Mouse (Mus musculus): Measurements from ENCODE around the gene Tmem104. TPM values are rescaled to one million over a fixed set of nuclear protein-coding genes. Genes with fewer than 3 reads are reported as not detected.

Tmem104 gene
- polyA plus RNA-seq, 1 experiment from 2014 or later, result 13.9 TPM

DNA sequence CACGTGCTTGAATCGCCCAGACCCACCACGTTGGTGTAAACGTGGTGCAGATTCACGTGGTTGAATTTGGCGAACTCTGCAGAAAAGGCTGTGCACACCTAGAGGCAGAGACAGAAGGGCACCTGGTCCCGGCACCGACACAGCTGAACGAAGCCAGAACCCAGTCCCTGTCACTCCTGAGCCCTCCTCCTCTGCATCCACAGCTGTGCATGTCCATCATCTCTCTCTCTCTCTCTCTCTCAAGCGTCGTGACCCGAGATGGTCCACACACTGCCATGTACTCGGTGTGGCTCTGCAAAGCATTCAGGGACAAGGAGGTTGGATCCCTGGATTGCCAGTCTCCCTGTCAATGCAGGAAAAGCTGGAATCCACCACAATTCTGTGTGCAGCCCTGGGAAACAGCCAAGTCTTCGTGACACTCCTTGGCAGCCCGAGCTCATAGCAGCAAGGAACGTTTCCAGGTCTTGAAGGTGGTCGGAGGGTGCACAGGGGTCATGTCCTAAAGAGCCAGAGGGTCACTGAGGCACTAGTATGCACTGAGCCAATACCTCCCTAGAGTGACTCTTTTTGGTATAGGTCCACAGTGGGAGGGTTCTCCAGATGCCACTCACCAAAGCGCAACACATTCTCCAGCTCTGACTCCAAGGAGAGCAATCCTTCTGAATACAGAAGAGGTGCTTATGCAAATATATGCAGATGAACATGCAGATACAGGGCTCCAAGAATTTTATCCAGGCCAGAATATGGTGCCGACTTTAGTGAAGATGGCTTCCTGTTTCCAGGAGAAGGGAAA is 99.1 kb downstream of the Tmem104 start:
- no peaks in the 10 kb centered on the region; the same call in 1 of the 2 replicates for H3K4me1 ChIP-seq
- no peak overlapping the region for H3K4me3 ChIP-seq (replicated peaks)
- no peak for ATAC-seq (ENCODE audit: insufficient number of reproducible peaks, low FRiP score, low TSS enrichment, low read depth)
- no peak overlapping the region for H3K4me2 ChIP-seq (replicated peaks)
- H3K9me3 ChIP-seq (replicated peaks), result no peaks in the 10 kb centered on the region
- H3K27ac ChIP-seq (replicated peaks), result no peak overlapping the region
- 70% methylated on average over 19 of the region's 19 CpGs for WGBS
- no peak overlapping the region for H3K9ac ChIP-seq
- no peaks in the 10 kb centered on the region for H3K27me3 ChIP-seq
- no peaks in the 10 kb centered on the region for H3K36me3 ChIP-seq

DNA sequence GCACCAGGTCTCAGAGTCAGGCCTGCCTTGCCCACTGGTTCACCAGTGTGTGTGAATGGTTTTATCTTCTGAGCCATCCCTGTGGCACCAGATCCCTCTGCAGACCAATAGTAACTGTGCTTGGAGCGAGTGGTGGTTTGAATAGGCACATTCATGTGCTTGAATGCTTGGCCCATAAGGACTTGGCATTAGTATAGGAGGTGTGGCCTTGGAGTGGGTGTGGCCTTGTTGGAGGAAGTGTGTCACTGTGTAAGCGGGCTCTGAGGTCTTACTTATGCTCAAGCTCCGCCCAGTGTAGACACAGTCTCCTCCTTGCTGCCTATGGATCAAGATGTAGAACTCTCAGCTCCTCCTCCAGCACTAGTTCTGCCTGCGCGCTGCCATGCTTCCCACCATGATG is 100.1 kb downstream of the Tmem104 start:
- Histone ChIP-seq H3K9me3 (replicated peaks) (no peaks in the 10 kb centered on the region), H3K4me2 (replicated peaks) (no peak overlapping the region), H3K9ac (no peak overlapping the region), H3K27ac (replicated peaks) (no peak overlapping the region), H3K36me3 (no peaks in the 10 kb centered on the region), H3K27me3 (no peaks in the 10 kb centered on the region), H3K4me3 (replicated peaks) (no peak overlapping the region), H3K4me1 (no peaks in the 10 kb centered on the region; the same call in 1 of the 2 replicates)
- no peak for ATAC-seq (ENCODE audit: insufficient number of reproducible peaks, low FRiP score, low TSS enrichment, low read depth)
- 85% methylated on average over 5 of the region's 5 CpGs for WGBS

GRCm38 (mm10) chr11:115288305-115288704 is 101.0 kb downstream of the Tmem104 start:
- H3K9me3 ChIP-seq (replicated peaks), result no peaks in the 10 kb centered on the region
- ATAC-seq (ENCODE audit: insufficient number of reproducible peaks, low FRiP score, low TSS enrichment, low read depth), result no peak
- H3K9ac ChIP-seq, result no peak overlapping the region
- H3K4me2 ChIP-seq (replicated peaks), result no peak overlapping the region
- H3K4me1 ChIP-seq, result no peaks in the 10 kb centered on the region; the same call in 1 of the 2 replicates
- H3K4me3 ChIP-seq (replicated peaks), result no peak overlapping the region
- H3K36me3 ChIP-seq, result no peaks in the 10 kb centered on the region
- H3K27me3 ChIP-seq, result no peaks in the 10 kb centered on the region
- WGBS, result 90% methylated on average over 2 of the region's 2 CpGs
- H3K27ac ChIP-seq (replicated peaks), result no peak overlapping the region

- Histone ChIP-seq H3K4me1 (no peaks in the 10 kb centered on the region; the same call in 1 of the 2 replicates), H3K9me3 (replicated peaks) (no peaks in the 10 kb centered on the region), H3K27me3 (no peaks in the 10 kb centered on the region), H3K9ac (no peak overlapping the region), H3K36me3 (no peaks in the 10 kb centered on the region), H3K4me2 (replicated peaks) (no peak overlapping the region), H3K27ac (replicated peaks) (no peak overlapping the region), H3K4me3 (replicated peaks) (no peak overlapping the region)
- no peak for ATAC-seq (ENCODE audit: insufficient number of reproducible peaks, low FRiP score, low TSS enrichment, low read depth)
- 78% methylated on average over 8 of the region's 8 CpGs for WGBS
These were observed 102.6 kb downstream of the Tmem104 start for GRCm38 (mm10) chr11:115289885-115290284.

- Histone ChIP-seq H3K36me3 (no peaks in the 10 kb centered on the region), H3K9me3 (replicated peaks) (no peaks in the 10 kb centered on the region), H3K4me2 (replicated peaks) (no peak overlapping the region), H3K27ac (replicated peaks) (no peak overlapping the region), H3K9ac (no peak overlapping the region), H3K27me3 (no peaks in the 10 kb centered on the region), H3K4me3 (replicated peaks) (no peak overlapping the region), H3K4me1 (no peaks in the 10 kb centered on the region; the same call in 1 of the 2 replicates)
- 100% methylated on average over 1 of the region's 1 CpGs for WGBS
- no peak for ATAC-seq (ENCODE audit: insufficient number of reproducible peaks, low FRiP score, low TSS enrichment, low read depth)
These were observed 103.0 kb downstream of the Tmem104 start for GRCm38 (mm10) chr11:115290314-115290713.

GRCm38 (mm10) chr11:115290919-115291318 is 103.6 kb downstream of the Tmem104 start:
- H3K4me2 ChIP-seq (replicated peaks), result no peak overlapping the region
- no peak overlapping the region for H3K27ac ChIP-seq (replicated peaks)
- no peaks in the 10 kb centered on the region for H3K9me3 ChIP-seq (replicated peaks)
- H3K4me3 ChIP-seq (replicated peaks), result no peak overlapping the region
- WGBS, result 49% methylated on average over 6 of the region's 6 CpGs
- no peak overlapping the region for H3K9ac ChIP-seq
- no peak for ATAC-seq (ENCODE audit: insufficient number of reproducible peaks, low FRiP score, low TSS enrichment, low read depth)
- no peaks in the 10 kb centered on the region; the same call in 1 of the 2 replicates for H3K4me1 ChIP-seq
- H3K27me3 ChIP-seq, result peaks cover 2% of the 10 kb centered on the region; the same call in 1 of the 2 replicates
- H3K36me3 ChIP-seq, result no peaks in the 10 kb centered on the region

DNA sequence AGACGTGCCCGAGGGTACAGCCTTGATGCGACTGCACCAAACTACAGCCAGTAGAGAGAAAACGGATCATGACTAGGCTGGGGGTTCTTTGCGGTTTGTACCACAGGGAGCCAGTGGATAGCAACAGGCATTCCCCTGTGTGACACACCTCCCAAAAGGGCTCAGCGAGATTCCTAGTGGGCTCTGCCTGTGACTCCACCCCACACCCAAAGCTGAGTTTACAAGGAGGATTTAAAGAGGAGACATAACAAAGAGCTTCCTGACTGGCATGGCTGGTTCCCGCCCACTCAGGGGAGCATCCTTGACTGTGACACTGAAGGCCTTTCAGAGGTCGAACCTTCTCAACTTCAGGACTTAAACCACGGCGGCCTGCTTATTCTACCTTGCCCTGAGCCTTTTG is 104.2 kb downstream of the Tmem104 start:
- Histone ChIP-seq H3K27me3 (peaks cover 8% of the 10 kb centered on the region; the same call in 1 of the 2 replicates), H3K27ac (replicated peaks) (no peak overlapping the region), H3K9me3 (replicated peaks) (no peaks in the 10 kb centered on the region), H3K9ac (no peak overlapping the region), H3K4me2 (replicated peaks) (no peak overlapping the region), H3K4me3 (replicated peaks) (no peak overlapping the region), H3K4me1 (no peaks in the 10 kb centered on the region; the same call in 1 of the 2 replicates), H3K36me3 (no peaks in the 10 kb centered on the region)
- WGBS, result 70% methylated on average over 10 of the region's 10 CpGs
- ATAC-seq (ENCODE audit: insufficient number of reproducible peaks, low FRiP score, low TSS enrichment, low read depth), result no peak

DNA sequence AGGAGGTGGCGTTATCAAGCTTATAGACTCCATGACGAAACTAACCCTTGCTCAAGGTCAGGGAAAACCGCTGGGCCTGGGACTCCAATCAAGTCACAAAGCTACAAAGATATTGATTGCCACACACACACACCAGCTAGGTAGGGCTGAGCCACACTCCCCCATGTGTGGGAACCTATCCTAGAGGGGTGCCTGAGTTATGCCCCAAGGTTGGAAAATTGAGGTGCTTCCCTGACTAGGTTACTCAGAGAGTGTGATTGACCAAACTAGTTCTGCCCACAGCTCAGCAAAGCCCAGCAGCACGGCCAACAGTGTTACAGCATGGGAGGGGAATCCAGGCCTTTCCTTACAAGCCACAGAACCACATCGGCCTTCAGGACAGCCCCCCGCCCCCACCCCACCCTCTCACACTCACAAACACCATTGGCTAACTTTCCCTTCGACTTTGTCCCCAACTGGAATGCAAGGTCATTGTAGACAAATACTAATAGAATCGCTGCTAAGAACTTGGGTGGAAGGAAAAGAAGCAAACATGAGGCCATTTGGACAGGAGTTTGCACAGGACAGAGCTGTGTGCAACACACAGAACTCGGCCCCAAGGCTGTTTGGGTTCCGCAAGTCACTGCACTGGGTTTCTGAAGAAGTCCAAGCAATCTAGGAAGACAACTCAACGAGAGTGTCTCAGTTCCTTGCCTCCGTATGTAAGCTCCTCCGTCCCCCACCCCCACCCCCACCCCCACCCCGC is 105.5 kb downstream of the Tmem104 start:
- no peak overlapping the region for H3K9ac ChIP-seq
- no peak overlapping the region for H3K4me3 ChIP-seq (replicated peaks)
- H3K36me3 ChIP-seq, result no peaks in the 10 kb centered on the region
- H3K9me3 ChIP-seq (replicated peaks), result no peaks in the 10 kb centered on the region
- peaks cover 20% of the 10 kb centered on the region for H3K27me3 ChIP-seq
- H3K4me2 ChIP-seq (replicated peaks), result no peak overlapping the region
- H3K4me1 ChIP-seq, result peaks cover 9% of the 10 kb centered on the region
- H3K27ac ChIP-seq (replicated peaks), result no peak overlapping the region
- no peak for ATAC-seq (ENCODE audit: insufficient number of reproducible peaks, low FRiP score, low TSS enrichment, low read depth)
- 55% methylated on average over 14 of the region's 14 CpGs for WGBS

DNA sequence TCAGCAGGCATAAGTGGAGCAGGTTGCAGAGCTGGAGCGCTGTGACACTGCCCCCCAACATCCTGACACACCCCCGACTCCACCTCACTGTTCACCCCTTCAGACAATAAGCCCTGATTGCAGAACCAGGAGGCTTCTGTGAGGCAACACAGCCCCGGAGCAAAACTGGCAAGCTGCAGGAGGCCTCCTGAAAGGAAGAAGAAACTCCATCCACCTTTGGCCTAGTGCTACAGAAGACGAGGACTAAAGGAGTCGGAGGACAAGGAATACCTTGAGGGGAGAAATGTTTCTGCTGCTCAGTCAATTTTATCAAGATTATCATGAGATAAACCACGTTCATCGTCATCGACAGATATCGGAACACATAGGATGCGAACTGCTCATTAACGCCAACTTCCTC is 108.7 kb downstream of the Tmem104 start:
- no peaks in the 10 kb centered on the region for H3K36me3 ChIP-seq
- no peak overlapping the region for H3K4me3 ChIP-seq (replicated peaks)
- H3K4me1 ChIP-seq, result peaks cover 9% of the 10 kb centered on the region
- H3K9ac ChIP-seq, result no peak overlapping the region
- H3K27ac ChIP-seq (replicated peaks), result no peak overlapping the region
- peaks cover 40% of the 10 kb centered on the region for H3K27me3 ChIP-seq
- 0 out of 2 replicates have a peak, but pooled peaks cover 3% of the 10 kb centered on the region for H3K9me3 ChIP-seq (replicated peaks)
- WGBS, result 83% methylated on average over 11 of the region's 11 CpGs
- H3K4me2 ChIP-seq (replicated peaks), result no peak overlapping the region
- ATAC-seq (ENCODE audit: insufficient number of reproducible peaks, low FRiP score, low TSS enrichment, low read depth), result no peak

Measured in embryonic facial prominence, embryonic 15.5 days (tissue).